Mouse (Mus musculus): ENCODE measurements around the gene Srcin1. TPM values are rescaled to one million over a fixed set of nuclear protein-coding genes. Genes with fewer than 3 reads are reported as not detected.

The Srcin1 gene
- polyA plus RNA-seq (2017; shearing (Covaris generic)) = not detected

DNA sequence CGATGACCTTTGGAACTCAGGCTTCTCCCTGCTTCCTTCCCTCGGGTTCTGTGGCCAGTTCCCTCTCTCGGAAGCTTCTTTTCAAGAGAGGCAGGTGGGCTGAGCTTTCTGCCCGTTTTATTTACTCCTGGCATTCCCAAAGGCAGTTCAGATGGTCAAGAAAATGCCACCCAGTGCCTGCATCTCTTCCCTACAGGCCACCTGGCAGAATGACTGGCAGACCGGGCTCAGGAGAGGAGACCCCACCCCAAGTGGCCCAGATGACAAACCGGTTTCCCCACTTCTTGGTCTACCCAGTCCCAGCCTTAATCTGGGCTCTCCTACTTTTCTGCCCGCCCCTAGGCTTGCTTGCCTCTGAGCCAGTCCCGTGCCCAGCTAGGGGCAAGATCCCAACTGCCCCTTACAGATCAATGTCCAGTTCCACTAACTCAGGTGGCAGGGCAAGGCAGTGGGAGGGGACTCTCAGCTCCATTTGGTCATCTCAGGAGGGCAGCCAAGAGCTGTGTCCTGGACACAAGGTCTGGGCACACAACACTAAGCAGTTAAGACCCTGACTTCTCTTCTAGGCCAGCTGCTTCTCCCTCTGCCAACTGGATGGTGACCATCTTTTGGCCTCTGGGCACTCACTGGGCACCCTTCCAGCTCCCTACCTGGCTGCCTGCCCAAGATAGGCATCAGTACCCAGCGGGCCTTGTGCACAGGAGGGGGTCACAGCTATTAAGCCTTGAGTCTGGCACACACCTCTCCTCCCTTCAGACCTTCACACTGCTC, at the start of gene Srcin1:
Srcin1 (minus strand) TSS at position 51 of the 771 bp plus-strand sequence.

DNA sequence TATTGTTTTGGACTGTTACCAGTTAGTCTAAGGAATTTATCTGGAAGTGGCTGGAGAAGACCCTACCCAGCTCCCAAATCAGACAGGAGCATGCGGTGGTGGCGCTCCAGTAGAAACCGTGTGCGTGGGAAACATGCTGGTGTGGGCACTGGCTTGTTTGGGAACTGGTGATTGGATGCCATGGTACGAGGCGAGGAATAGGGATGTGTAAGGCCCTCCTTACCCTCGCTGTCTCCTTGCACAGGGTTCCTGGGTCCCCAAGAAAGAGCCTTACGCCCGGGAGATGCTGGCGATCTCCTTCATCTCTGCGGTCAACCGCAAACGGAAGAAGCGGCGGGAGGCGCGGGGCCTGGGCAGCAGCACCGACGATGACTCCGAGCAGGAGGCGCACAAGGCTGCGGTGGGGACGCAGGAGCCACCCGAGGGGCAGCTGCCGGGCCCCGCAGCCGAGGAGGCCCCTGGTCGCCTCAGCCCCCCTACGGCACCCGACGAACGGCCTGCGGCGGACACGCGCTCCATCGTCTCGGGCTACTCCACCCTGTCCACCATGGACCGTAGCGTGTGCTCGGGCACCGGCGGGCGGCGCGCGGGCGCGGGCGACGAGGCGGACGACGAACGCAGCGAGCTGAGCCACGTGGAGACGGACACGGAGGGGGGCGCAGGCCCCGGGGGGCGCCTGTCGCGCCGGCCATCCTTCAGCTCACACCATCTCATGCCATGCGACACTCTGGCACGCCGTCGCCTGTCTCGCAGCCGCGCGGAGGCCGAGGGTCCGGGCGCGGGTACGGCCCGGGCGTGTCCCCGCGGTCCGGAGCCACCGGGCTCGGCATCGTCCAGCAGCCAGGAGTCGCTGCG, 75.9 kb downstream of the Srcin1 start, which contains the start of gene 4933428G20Rik:
4933428G20Rik (minus strand) TSS at position 476 of the 855 bp plus-strand sequence.

Other genes with a start within 250 kb of the Srcin1 start
- 0.16 TPM for gene Gpr179, start 224.1 kb downstream of the Srcin1 start, polyA plus RNA-seq (2017; shearing (Covaris generic))
- 1.2 TPM for gene Socs7, start 213.6 kb downstream of the Srcin1 start, polyA plus RNA-seq (2017; shearing (Covaris generic))
- not detected for gene Arhgap23, start 160.7 kb downstream of the Srcin1 start, polyA plus RNA-seq (2017; shearing (Covaris generic))
- gene 4933428G20Rik, start 75.8 kb downstream of the Srcin1 start, polyA plus RNA-seq (2017; shearing (Covaris generic)) = not detected
- gene Epop, start 53.5 kb upstream of the Srcin1 start, polyA plus RNA-seq (2017; shearing (Covaris generic)) = 0.59 TPM
- 13.3 TPM for gene Mllt6, start 87.2 kb upstream of the Srcin1 start, polyA plus RNA-seq (2017; shearing (Covaris generic))
- gene Cisd3, start 109.6 kb upstream of the Srcin1 start, polyA plus RNA-seq (2017; shearing (Covaris generic)) = 75.6 TPM
- 1.6 TPM for gene Pcgf2, start 124.3 kb upstream of the Srcin1 start, polyA plus RNA-seq (2017; shearing (Covaris generic))
- gene Psmb3, start 127.2 kb upstream of the Srcin1 start, polyA plus RNA-seq (2017; shearing (Covaris generic)) = 468 TPM
- 2.5 TPM for gene Pip4k2b, start 168.5 kb upstream of the Srcin1 start, polyA plus RNA-seq (2017; shearing (Covaris generic))
- gene Cwc25, start 190.4 kb upstream of the Srcin1 start, polyA plus RNA-seq (2017; shearing (Covaris generic)) = 31.1 TPM
- 0.46 TPM for gene 1700001P01Rik, start 199.7 kb upstream of the Srcin1 start, polyA plus RNA-seq (2017; shearing (Covaris generic))
- gene Rpl23, start 206.3 kb upstream of the Srcin1 start, polyA plus RNA-seq (2017; shearing (Covaris generic)) = 629 TPM
- gene Lasp1, start 222.8 kb upstream of the Srcin1 start, polyA plus RNA-seq (2017; shearing (Covaris generic)) = 256 TPM

Measured in activated CD4-positive, CD25-positive, alpha-beta regulatory T cell, adult 9 weeks (primary cell).